Mouse (Mus musculus) kidney, adult 2 months (tissue): ENCODE data around the gene Spred2. TPM values are rescaled to one million over a fixed set of nuclear protein-coding genes. Genes with fewer than 3 reads are reported as not detected.
"Not testable (repeated sequence)": the region's sequence is repeated elsewhere in the genome, so short reads cannot be mapped to it uniquely, and the experiment has no call there.

Source experiments
- DNase-seq: peaks from one replicate; pipeline ENCODE4 v3.0.0; 2021
- H3K27ac ChIP-seq: fragments of 200-500 bp; 2 replicates; pipeline ENCODE4 v1.5.1; 2012; ENCODE audit warnings: low read depth, low read length, control low read depth, inconsistent platforms; ENCODE audit not compliant: insufficient read depth
- H3K27me3 ChIP-seq: fragments of 200-500 bp; replicated peaks from 2 replicates; pipeline ENCODE4 v1.6.1; 2012; ENCODE audit warnings: mild to moderate bottlenecking, moderate library complexity, low read length, inconsistent platforms; ENCODE audit not compliant: control insufficient read depth, insufficient read depth
- H3K36me3 ChIP-seq: fragments of 200-500 bp; 2 replicates; pipeline ENCODE4 v1.6.1; 2012; ENCODE audit warnings: mild to moderate bottlenecking, moderate library complexity, low read length, inconsistent platforms; ENCODE audit not compliant: control insufficient read depth, insufficient read depth
- H3K4me1 ChIP-seq: fragments of 200-500 bp; 2 replicates; pipeline ENCODE4 v1.6.1; 2011; ENCODE audit warnings: low read length; ENCODE audit not compliant: control insufficient read depth, insufficient read depth
- H3K4me3 ChIP-seq: fragments of 200-500 bp; 2 replicates; pipeline ENCODE4 v1.5.1; 2011; ENCODE audit warnings: mild to moderate bottlenecking, low read depth, low read length, control low read depth; ENCODE audit not compliant: insufficient read depth
- CTCF ChIP-seq: fragments of 200-500 bp; conservative IDR thresholded peaks from 2 replicates; pipeline ENCODE4 v1.5.1; 2011; ENCODE audit warnings: low read depth, mild to moderate bottlenecking, control low read depth, low read length, moderate library complexity, mixed read lengths; ENCODE audit not compliant: insufficient read depth, insufficient read length
- POLR2A ChIP-seq: fragments of 200-500 bp; IDR thresholded peaks from one replicate; pipeline ENCODE4 v1.6.1; 2011; ENCODE audit warnings: low read depth, low read length, control low read depth
- WGBS: fragments of 180-500 bp; shearing (Covaris S2); methylation state at CpG from one replicate; pipeline ENCODE4 v1.1.7; 2018; 5-methylcytosine and 5-hydroxymethylcytosine counted together
- polyA plus RNA-seq: library from polyadenylated mRNA; depleted of rRNA; stranded (reverse); fragments of >200 nt; gene quantifications from 2 replicates; pipeline ENCODE4 v1.2.3, GENCODE M21; 2012

Gene Spred2
- polyA plus RNA-seq, 1 experiment = 21.2 TPM

DNA sequence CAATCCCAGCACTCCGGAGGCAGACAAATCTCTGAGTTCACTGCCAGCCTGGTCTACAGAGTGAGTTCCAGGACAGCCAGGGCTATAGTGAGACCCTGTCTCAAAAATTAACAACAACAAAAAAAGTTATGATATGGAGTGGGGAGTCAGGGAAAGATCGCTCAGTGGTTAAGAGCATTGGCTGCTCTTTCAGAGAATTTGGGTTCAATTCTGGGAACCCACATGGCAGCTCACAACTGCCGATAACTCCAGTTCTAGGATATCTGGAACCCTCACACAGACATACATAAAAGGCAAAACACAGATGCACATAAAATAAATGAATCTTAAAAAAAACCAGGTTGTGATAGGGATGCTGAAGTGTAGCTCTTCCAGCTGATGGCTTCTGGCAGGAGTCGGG lies 104.8 kb downstream of the Spred2 start:
- Histone ChIP-seq H3K4me3 (no peak overlapping the region), H3K27me3 (no peaks in the 10 kb centered on the region), H3K4me1 (no peaks in the 10 kb centered on the region; the same call in 1 of the 2 replicates), H3K27ac (no peak overlapping the region), H3K36me3 (no peaks in the 10 kb centered on the region)
- DNase-seq = no peak
- 94% methylated on average over 4 of the region's 4 CpGs for WGBS
- TF ChIP-seq CTCF = no peak
- no peak for TF ChIP-seq POLR2A

DNA sequence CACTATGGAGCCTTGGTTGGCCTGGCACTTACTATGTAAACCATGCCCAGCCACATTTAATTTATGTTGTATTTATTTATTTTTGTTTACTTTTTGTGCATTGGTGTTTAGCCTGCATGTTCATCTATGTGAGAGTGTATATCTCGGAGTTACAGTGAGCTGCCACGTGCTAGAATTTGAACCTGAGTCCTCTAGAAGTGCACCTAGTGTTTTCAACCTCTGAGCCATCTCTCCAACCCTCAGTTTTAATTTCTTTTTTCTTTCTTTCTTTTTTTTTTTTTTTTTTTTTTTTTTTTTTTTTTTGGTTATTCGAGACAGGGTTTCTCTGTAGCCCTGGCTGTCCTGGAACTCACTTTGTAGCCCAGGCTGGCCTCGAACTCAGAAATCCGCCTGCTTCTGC lies 106.8 kb downstream of the Spred2 start:
- whole genome bisulfite sequencing = 96% methylated on average over 5 of the region's 5 CpGs
- not testable (repeated sequence) for H3K4me1 ChIP-seq, H3K27ac ChIP-seq, DNase-seq, H3K36me3 ChIP-seq, H3K4me3 ChIP-seq, H3K27me3 ChIP-seq

DNA sequence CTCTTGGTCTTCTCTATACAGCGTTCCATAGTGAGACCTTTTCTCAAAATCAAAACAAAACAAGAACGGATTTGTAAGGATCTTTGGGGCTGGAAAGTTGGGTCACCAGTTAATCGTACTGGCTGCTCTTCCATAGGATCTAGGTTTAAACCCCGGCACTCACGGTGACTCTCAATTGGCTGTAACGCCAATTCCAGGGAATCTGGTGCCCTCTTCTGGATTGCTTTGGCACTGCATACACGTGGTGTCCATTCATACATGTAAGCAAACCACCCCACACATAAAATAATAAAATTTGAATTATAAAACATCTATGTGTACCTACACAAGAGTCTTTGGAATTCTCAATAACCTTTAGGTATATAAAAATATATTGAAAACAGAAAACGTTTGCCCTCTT lies 107.4 kb downstream of the Spred2 start:
- no peak overlapping the region for H3K4me3 ChIP-seq
- peak; percentile 32 for DNase-seq
- 48% methylated on average over 8 of the region's 8 CpGs for WGBS
- no peak overlapping the region for H3K27ac ChIP-seq
- H3K27me3 ChIP-seq = no peaks in the 10 kb centered on the region
- no peaks in the 10 kb centered on the region for H3K36me3 ChIP-seq
- TF ChIP-seq POLR2A (no peak), CTCF (peak; percentile 73)
- H3K4me1 ChIP-seq = no peaks in the 10 kb centered on the region; the same call in 1 of the 2 replicates

DNA sequence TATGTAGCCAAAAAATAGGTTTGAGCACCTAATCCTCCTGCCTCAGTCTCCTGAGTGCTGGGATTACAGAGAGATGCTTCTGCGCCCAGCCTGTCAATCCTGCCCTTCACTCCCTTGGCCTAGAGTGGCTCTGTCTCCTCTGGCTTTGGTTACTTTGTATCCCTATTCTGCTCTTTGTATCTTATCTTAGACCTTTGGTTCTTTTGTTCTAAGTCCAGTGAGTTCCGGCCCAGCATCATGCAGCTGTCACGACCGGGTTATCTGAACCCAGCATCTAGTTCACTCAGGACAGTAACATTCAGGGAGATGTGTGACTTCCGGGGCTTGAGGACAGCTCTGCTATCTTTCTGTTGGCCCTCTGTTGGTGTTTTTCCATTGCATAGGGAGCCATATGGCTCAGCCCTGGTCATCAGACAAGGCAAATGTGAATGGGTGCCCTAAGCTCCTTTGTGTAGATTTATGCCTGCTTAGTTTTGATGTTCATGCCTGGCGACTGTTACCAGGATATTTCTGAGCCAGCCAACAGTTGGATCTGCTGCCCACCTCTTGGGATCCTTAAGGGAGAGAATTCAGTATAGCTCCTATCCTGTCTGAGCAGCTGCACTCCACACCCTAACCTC lies 109.5 kb downstream of the Spred2 start:
- WGBS = 71% methylated on average over 6 of the region's 6 CpGs
- Histone ChIP-seq H3K27me3 (no peaks in the 10 kb centered on the region), H3K4me1 (no peaks in the 10 kb centered on the region), H3K36me3 (no peaks in the 10 kb centered on the region), H3K4me3 (no peak overlapping the region), H3K27ac (no peak overlapping the region)
- peak; percentile 47 for DNase-seq
- TF ChIP-seq POLR2A = no peak
- no peak for TF ChIP-seq CTCF

DNA sequence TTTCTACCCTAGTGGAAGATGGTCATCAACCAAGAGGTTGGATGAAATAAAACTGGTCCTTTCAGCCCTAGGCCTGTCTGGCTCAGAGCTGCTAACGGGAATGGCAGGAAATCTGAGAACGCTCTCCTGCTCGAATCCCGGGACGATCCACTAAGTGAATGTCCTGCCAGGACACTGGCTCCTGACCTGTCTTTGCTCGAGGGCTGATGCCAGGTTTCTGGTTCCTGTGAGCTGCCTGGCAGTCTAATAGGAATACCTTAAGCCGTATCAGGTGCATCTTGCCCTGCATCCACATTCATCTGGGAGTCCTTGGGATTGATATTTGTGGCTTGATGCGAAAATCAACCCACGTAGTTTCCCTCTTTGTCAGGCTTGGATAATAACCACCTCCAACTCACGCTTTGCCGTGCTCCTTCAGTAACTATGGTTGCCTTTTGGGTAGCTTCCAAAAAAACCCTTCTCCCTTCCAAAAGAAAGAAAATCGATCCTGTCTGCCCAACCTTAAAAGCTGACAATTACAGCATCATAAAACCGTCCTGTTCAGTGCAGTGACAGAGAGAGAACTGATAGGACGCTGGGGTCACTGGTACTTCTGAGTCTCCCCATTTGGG lies 110.3 kb downstream of the Spred2 start:
- 63% methylated on average over 14 of the region's 14 CpGs for WGBS

DNA sequence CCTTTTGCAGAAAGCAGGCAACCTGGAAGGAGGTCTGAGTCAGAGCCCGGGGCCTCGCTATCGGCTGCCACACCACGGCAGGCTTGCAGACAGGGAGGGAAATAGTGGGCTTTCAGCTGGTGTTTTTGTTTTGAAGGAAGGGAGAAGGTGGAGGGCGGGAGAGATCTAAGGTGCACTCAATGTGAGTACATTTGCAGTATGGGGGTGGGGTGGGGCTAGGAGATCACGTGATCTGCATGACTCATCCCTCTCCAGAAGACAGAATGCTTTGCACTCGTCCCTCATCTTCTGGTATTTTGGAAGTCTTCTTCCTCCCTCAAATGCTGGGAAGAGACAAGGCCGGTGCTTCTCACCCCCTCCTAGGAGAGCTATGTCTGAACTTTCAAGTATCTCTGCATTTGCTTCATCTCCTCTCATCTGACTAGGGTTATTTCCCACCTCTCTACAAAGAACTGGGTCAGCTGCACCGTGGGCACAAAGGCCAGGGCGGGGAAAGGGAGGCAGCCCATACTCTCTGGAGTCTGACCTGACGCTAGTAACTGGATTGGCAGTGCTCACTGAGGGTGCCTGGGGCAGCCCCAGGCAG lies 111.3 kb downstream of the Spred2 start:
- TF ChIP-seq POLR2A (no peak), CTCF (no peak)
- no peaks in the 10 kb centered on the region for H3K4me1 ChIP-seq
- H3K27me3 ChIP-seq = no peaks in the 10 kb centered on the region
- H3K27ac ChIP-seq = no peak overlapping the region
- no peak overlapping the region for H3K4me3 ChIP-seq
- no peak for DNase-seq
- 69% methylated on average over 11 of the region's 11 CpGs for WGBS
- H3K36me3 ChIP-seq = no peaks in the 10 kb centered on the region

More for the DNA sequence above, 110.3 kb downstream of the Spred2 start:
- no peaks in the 10 kb centered on the region for H3K27me3 ChIP-seq
- H3K27ac ChIP-seq = no peak overlapping the region
- DNase-seq = no peak
- no peak overlapping the region for H3K4me3 ChIP-seq
- TF ChIP-seq POLR2A (no peak), CTCF (no peak)
- H3K36me3 ChIP-seq = no peaks in the 10 kb centered on the region
- no peaks in the 10 kb centered on the region for H3K4me1 ChIP-seq

DNA sequence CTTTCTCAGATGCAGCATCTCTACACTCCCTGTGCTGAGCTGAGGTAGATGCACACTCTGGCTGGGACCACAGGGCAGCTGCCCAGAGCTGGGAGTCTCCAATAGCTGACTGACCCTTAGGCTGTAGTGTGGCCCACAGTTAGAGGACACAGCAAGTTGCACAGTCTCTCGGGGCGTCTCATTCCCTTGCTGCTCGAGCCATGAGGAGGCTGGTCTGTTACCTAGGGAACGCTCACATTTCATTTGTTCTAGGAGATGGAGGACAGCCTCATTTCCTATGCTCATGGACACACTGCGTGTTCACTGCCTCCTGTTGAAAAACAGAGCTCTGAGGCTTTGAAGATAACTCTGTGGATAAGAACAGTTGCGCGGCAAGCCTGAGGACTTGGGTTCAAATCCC lies 111.8 kb downstream of the Spred2 start:
- Histone ChIP-seq H3K27ac (no peak overlapping the region), H3K4me3 (no peak overlapping the region), H3K4me1 (no peaks in the 10 kb centered on the region), H3K36me3 (no peaks in the 10 kb centered on the region), H3K27me3 (no peaks in the 10 kb centered on the region)
- no peak for TF ChIP-seq POLR2A
- no peak for TF ChIP-seq CTCF
- no peak for DNase-seq
- WGBS = 84% methylated on average over 7 of the region's 7 CpGs
